Mouse (Mus musculus) liver, adult 2 months (tissue): ENCODE measurements around the gene Gtf2i.

Source experiments
- CTCF ChIP-seq: fragments of 200-500 bp; IDR thresholded peaks from 2 replicates; pipeline ENCODE4 v1.5.1; 2011; ENCODE audit warnings: low read depth, low read length, control low read depth
- POLR2A ChIP-seq: fragments of 200-500 bp; IDR thresholded peaks from 2 replicates; pipeline ENCODE4 v1.6.1; 2011; ENCODE audit warnings: low read length, control low read depth; ENCODE audit not compliant: insufficient read depth; ENCODE audit errors: extremely low read depth

DNA sequence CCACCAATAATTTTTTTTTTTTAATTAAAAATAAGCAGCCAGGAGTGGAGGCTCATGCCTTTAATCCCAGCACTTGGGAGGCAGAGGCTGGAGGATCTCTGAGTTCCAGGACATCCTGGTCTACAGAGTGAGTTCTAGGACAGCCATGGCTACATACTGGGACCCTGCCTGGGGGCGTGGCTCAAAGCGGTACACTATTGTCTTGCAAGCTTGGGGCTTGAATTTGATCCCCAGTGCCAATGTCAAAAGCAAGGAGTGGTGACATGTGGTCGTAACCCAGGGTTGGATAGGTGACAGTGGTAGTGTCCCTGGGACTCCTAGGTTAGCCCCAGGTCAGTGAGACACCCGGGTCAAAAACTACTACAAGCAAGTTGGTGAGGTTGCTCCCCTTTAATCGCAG, 27.2 kb upstream of the Gtf2i start:
- TF ChIP-seq POLR2A (no peak), CTCF (no peak)
